Mouse (Mus musculus) MEL (cell line): ENCODE measurements at regions not wholly inside any gene's neighbourhood (a gene's known extent, or its start where the extent isn't known, plus 50 kb on each side); places are given as distances from the start of the nearest gene placed in this dataset.

Experiments used
- DNase-seq: peaks from one replicate; pipeline ENCODE4 v3.0.0; 2011; ENCODE audit warnings: low read depth, low spot score
- H3K27ac ChIP-seq: 2 replicates; pipeline ENCODE4 v1.5.1; 2012; ENCODE audit warnings: low read depth, mild to moderate bottlenecking, control low read depth, low read length, moderate library complexity; ENCODE audit not compliant: control insufficient read depth
- H3K27me3 ChIP-seq, 2 experiments: fragments of 150-350 bp in 1 of 2; sonication (generic) in 1 of 2; 2 replicates each; pipeline ENCODE4 v1.6.1; 2012; ENCODE audit warnings: low read length in 2 of 2, mild to moderate bottlenecking in 2 of 2, improper control_type of control experiment in 1 of 2, moderate library complexity in 1 of 2; ENCODE audit not compliant: insufficient read depth in 2 of 2, control insufficient read depth in 1 of 2
- H3K36me3 ChIP-seq, 2 experiments: 2 replicates each; pipeline ENCODE4 v1.6.1; 2012 to 2014; ENCODE audit warnings: low read length in 2 of 2, improper control_type of control experiment in 1 of 2, inconsistent platforms in 1 of 2, mild to moderate bottlenecking in 1 of 2; ENCODE audit not compliant: insufficient read depth in 2 of 2, control insufficient read depth in 1 of 2
- H3K4me1 ChIP-seq, 2 experiments: fragments of 150-350 bp in 1 of 2; sonication (generic) in 1 of 2; 2 replicates each; pipeline ENCODE4 v1.6.1; 2012; ENCODE audit warnings: low read length in 2 of 2, improper control_type of control experiment in 1 of 2, mild to moderate bottlenecking in 1 of 2; ENCODE audit not compliant: insufficient read depth in 2 of 2, control insufficient read depth in 1 of 2
- H3K4me3 ChIP-seq, 2 experiments: fragments of 150-350 bp in 1 of 2; sonication (generic) in 1 of 2; 2 replicates each; pipeline ENCODE4 v1.5.1; 2012; ENCODE audit warnings: low read depth in 2 of 2, low read length in 2 of 2, mild to moderate bottlenecking in 2 of 2, moderate library complexity in 2 of 2, control low read depth in 1 of 2, improper control_type of control experiment in 1 of 2; ENCODE audit not compliant: control insufficient read depth in 1 of 2, insufficient read depth in 1 of 2
- H3K79me2 ChIP-seq: 2 replicates; pipeline ENCODE4 v1.6.1; 2012; ENCODE audit warnings: mild to moderate bottlenecking, low read length, moderate library complexity; ENCODE audit not compliant: control insufficient read depth, poor library complexity, insufficient read depth
- H3K9ac ChIP-seq: 2 replicates; pipeline ENCODE4 v1.6.1; 2012; ENCODE audit warnings: low read depth, mild to moderate bottlenecking, control low read depth, low read length, moderate library complexity; ENCODE audit not compliant: control insufficient read depth, poor library complexity, severe bottlenecking
- H3K9me3 ChIP-seq: fragments of 150-350 bp; sonication (generic); replicated peaks from 2 replicates; pipeline ENCODE4 v1.6.1; 2012; ENCODE audit warnings: mild to moderate bottlenecking, low read length, improper control_type of control experiment, moderate library complexity; ENCODE audit not compliant: insufficient read depth
- BHLHE40 ChIP-seq: IDR thresholded peaks from 2 replicates; pipeline ENCODE4 v1.6.1; 2012; ENCODE audit warnings: low read depth, mild to moderate bottlenecking, inconsistent platforms, low read length, improper control_type of control experiment, borderline replicate concordance
- CHD1 ChIP-seq: IDR thresholded peaks from 2 replicates; pipeline ENCODE4 v1.6.1; 2012; ENCODE audit warnings: low read depth, mild to moderate bottlenecking, inconsistent platforms, low read length, improper control_type of control experiment
- CHD2 ChIP-seq: IDR thresholded peaks from 2 replicates; pipeline ENCODE4 v1.6.1; 2011; ENCODE audit warnings: low read length, improper control_type of control experiment
- CTCF ChIP-seq, 3 experiments: IDR thresholded peaks in 2 of 3; conservative IDR thresholded peaks in 1 of 3; 2 replicates each; pipeline ENCODE4 v1.5.1; 2011 to 2012; ENCODE audit warnings: low read length in 3 of 3, low read depth in 2 of 3, mild to moderate bottlenecking in 2 of 3, improper control_type of control experiment in 1 of 3, inconsistent platforms in 1 of 3, mixed read lengths in 1 of 3, moderate library complexity in 1 of 3; ENCODE audit not compliant: control insufficient read depth in 1 of 3, insufficient read depth in 1 of 3, poor library complexity in 1 of 3, severe bottlenecking in 1 of 3
- ELF1 ChIP-seq: IDR thresholded peaks from 2 replicates; pipeline ENCODE4 v1.6.1; 2014; ENCODE audit warnings: low read depth, mild to moderate bottlenecking, inconsistent platforms, low read length, improper control_type of control experiment, moderate library complexity
- ETS1 ChIP-seq: IDR thresholded peaks from 2 replicates; pipeline ENCODE4 v1.6.1; 2012; ENCODE audit warnings: low read depth, mild to moderate bottlenecking, inconsistent platforms, low read length, improper control_type of control experiment, moderate library complexity
- GABPA ChIP-seq: IDR thresholded peaks from 2 replicates; pipeline ENCODE4 v1.6.1; 2012; ENCODE audit warnings: low read depth, mild to moderate bottlenecking, inconsistent platforms, low read length, improper control_type of control experiment, moderate library complexity
- GATA1 ChIP-seq: IDR thresholded peaks from 2 replicates; pipeline ENCODE4 v1.6.1; 2011; ENCODE audit warnings: low read depth, low read length, improper control_type of control experiment
- HCFC1 ChIP-seq: IDR thresholded peaks from 2 replicates; pipeline ENCODE4 v1.6.1; 2012; ENCODE audit warnings: low read depth, mild to moderate bottlenecking, inconsistent platforms, low read length, improper control_type of control experiment, moderate library complexity
- JUND ChIP-seq: IDR thresholded peaks from 2 replicates; pipeline ENCODE4 v1.6.1; 2011; ENCODE audit warnings: low read depth, mild to moderate bottlenecking, improper control_type of control experiment, low read length
- MAFK ChIP-seq: IDR thresholded peaks from 2 replicates; pipeline ENCODE4 v1.6.1; 2011; ENCODE audit warnings: low read depth, mild to moderate bottlenecking, low read length, improper control_type of control experiment, borderline replicate concordance
- MAX ChIP-seq: IDR thresholded peaks from 2 replicates; pipeline ENCODE4 v1.6.1; 2011; ENCODE audit warnings: low read length, improper control_type of control experiment
- MXI1 ChIP-seq: IDR thresholded peaks from 2 replicates; pipeline ENCODE4 v1.6.1; 2011; ENCODE audit warnings: mild to moderate bottlenecking, low read depth, low read length, improper control_type of control experiment
- MYB ChIP-seq: IDR thresholded peaks from 2 replicates; pipeline ENCODE4 v1.6.1; 2011; ENCODE audit warnings: mild to moderate bottlenecking, low read depth, low read length, improper control_type of control experiment
- MYC ChIP-seq: IDR thresholded peaks from 2 replicates; pipeline ENCODE4 v1.6.1; 2011; ENCODE audit warnings: low read depth, mild to moderate bottlenecking, low read length, improper control_type of control experiment, moderate library complexity
- NELFE ChIP-seq: IDR thresholded peaks from 2 replicates; pipeline ENCODE4 v1.6.1; 2011; ENCODE audit warnings: low read depth, low read length, improper control_type of control experiment
- NRF1 ChIP-seq: IDR thresholded peaks from 2 replicates; pipeline ENCODE4 v1.6.1; 2014; ENCODE audit warnings: low read depth, mild to moderate bottlenecking, inconsistent platforms, low read length, improper control_type of control experiment, moderate library complexity; ENCODE audit not compliant: poor library complexity, insufficient read depth, severe bottlenecking
- POLR2A ChIP-seq, 2 experiments: IDR thresholded peaks; 2 replicates each; pipeline ENCODE4 v1.6.1; 2011 to 2012; ENCODE audit warnings: low read length in 2 of 2, mild to moderate bottlenecking in 2 of 2, control low read depth in 1 of 2, improper control_type of control experiment in 1 of 2, low read depth in 1 of 2, moderate library complexity in 1 of 2; ENCODE audit not compliant: control insufficient read depth in 1 of 2, insufficient read depth in 1 of 2, poor library complexity in 1 of 2
- POLR2AphosphoS2 ChIP-seq: IDR thresholded peaks from 2 replicates; pipeline ENCODE4 v1.6.1; 2011; ENCODE audit warnings: low read length, improper control_type of control experiment
- POLR2AphosphoS5 ChIP-seq: IDR thresholded peaks from 2 replicates; pipeline ENCODE4 v1.6.1; 2012; ENCODE audit warnings: low read depth, borderline replicate concordance, mild to moderate bottlenecking, inconsistent platforms, low read length, moderate library complexity, mixed read lengths
- RAD21 ChIP-seq: IDR thresholded peaks from 2 replicates; pipeline ENCODE4 v1.6.1; 2011; ENCODE audit warnings: mild to moderate bottlenecking, low read depth, low read length, improper control_type of control experiment
- RCOR1 ChIP-seq: IDR thresholded peaks from 2 replicates; pipeline ENCODE4 v1.6.1; 2012; ENCODE audit warnings: low read depth, mild to moderate bottlenecking, inconsistent platforms, low read length, improper control_type of control experiment
- SIN3A ChIP-seq: IDR thresholded peaks from 2 replicates; pipeline ENCODE4 v1.6.1; 2012; ENCODE audit warnings: low read length, improper control_type of control experiment, inconsistent platforms
- SMC3 ChIP-seq: IDR thresholded peaks from 2 replicates; pipeline ENCODE4 v1.6.1; 2011; ENCODE audit warnings: low read depth, low read length, improper control_type of control experiment
- TAL1 ChIP-seq: IDR thresholded peaks from 2 replicates; pipeline ENCODE4 v1.6.1; 2012; ENCODE audit warnings: mild to moderate bottlenecking, inconsistent platforms, low read length, moderate library complexity, mixed read lengths
- TCF12 ChIP-seq: IDR thresholded peaks from 2 replicates; pipeline ENCODE4 v1.6.1; 2014; ENCODE audit warnings: low read depth, mild to moderate bottlenecking, inconsistent platforms, low read length, improper control_type of control experiment, moderate library complexity
- USF1 ChIP-seq: IDR thresholded peaks from 2 replicates; pipeline ENCODE4 v1.6.1; 2014; ENCODE audit warnings: low read depth, mild to moderate bottlenecking, inconsistent platforms, low read length, improper control_type of control experiment, moderate library complexity
- ZKSCAN1 ChIP-seq: IDR thresholded peaks from 2 replicates; pipeline ENCODE4 v1.6.1; 2012; ENCODE audit warnings: low read depth, mild to moderate bottlenecking, inconsistent platforms, low read length, improper control_type of control experiment, moderate library complexity
- ZMIZ1 ChIP-seq: IDR thresholded peaks from 2 replicates; pipeline ENCODE4 v1.6.1; 2012; ENCODE audit warnings: low read depth, mild to moderate bottlenecking, inconsistent platforms, low read length, improper control_type of control experiment, moderate library complexity
- ZNF384 ChIP-seq: IDR thresholded peaks from 2 replicates; pipeline ENCODE4 v1.6.1; 2012; ENCODE audit warnings: low read depth, mild to moderate bottlenecking, inconsistent platforms, low read length, improper control_type of control experiment

DNA sequence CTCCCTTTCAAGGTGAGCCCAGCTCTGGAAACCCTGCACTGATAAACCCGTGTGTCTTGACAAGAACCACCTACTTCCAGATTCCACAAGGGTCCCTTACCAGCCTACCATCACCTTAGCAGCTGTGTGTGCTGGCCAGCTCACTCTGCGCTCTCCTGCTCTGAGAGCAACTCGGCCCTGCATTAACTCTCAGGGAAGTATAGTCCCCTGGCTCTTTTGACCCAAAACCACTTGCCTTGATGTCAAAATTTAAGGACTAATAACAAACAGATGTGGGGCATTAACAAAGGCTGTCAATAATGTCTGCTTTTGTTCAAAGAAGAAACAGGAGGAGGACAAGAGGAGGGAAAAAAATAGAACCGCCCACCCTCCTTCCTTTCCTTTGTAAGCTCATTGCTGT, 480.3 kb downstream of the Tshz3 start:
- Histone ChIP-seq H3K27ac (no peak overlapping the region), H3K36me3 (no peaks in the 10 kb centered on the region), H3K79me2 (no peaks in the 10 kb centered on the region), H3K9me3 (no peaks in the 10 kb centered on the region), H3K9ac (no peak overlapping the region), H3K27me3 (no peaks in the 10 kb centered on the region), H3K4me3 (no peak overlapping the region), H3K4me1 (no peaks in the 10 kb centered on the region)
- DNase-seq: no peak
- no peak for TF ChIP-seq GABPA
- TF ChIP-seq RAD21: no peak
- no peak for TF ChIP-seq MAFK
- TF ChIP-seq RCOR1: no peak
- no peak for TF ChIP-seq HCFC1
- no peak for TF ChIP-seq SIN3A
- TF ChIP-seq POLR2AphosphoS5: no peak
- TF ChIP-seq MAX: no peak
- no peak for TF ChIP-seq NRF1
- TF ChIP-seq JUND: no peak
- TF ChIP-seq TAL1: no peak
- no peak for TF ChIP-seq CTCF (IDR thresholded peaks at IDR 0.05 in 2 of 3, conservative IDR thresholded peaks at IDR 0.05 in 1 of 3; ENCODE audit: control insufficient read depth in 1 of 3, insufficient read depth in 1 of 3, low read depth in 2 of 3, low read length in 3 of 3, poor library complexity in 1 of 3, severe bottlenecking in 1 of 3)
- no peak for TF ChIP-seq NELFE
- no peak for TF ChIP-seq ZMIZ1
- no peak for TF ChIP-seq GATA1
- no peak for TF ChIP-seq SMC3
- no peak for TF ChIP-seq POLR2AphosphoS2
- TF ChIP-seq ELF1: no peak
- TF ChIP-seq TCF12: no peak
- no peak for TF ChIP-seq ZNF384

DNA sequence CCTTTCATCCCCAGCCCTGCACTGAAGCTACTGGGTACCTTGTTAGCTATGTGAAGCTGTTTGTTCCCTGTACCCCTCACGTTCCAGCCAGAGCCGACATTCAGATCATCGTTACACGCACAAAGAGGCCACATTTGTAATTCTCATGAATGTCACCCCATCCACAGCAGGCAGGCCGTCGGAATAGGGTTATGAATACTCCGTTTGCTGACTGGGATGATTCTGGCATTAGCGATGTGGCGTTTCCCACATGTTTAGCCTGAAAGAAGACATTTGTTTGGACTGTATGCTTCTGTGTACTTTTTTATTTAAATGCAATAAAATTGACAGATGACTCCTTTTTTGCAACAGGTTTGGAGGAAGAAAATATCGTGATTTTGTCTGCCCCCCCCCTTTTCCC, 482.0 kb downstream of the Tshz3 start:
- Histone ChIP-seq H3K9me3 (no peaks in the 10 kb centered on the region), H3K27ac (no peak overlapping the region), H3K4me3 (no peak overlapping the region), H3K9ac (no peak overlapping the region), H3K36me3 (no peaks in the 10 kb centered on the region), H3K27me3 (no peaks in the 10 kb centered on the region), H3K4me1 (no peaks in the 10 kb centered on the region), H3K79me2 (no peaks in the 10 kb centered on the region)
- no peak for DNase-seq
- TF ChIP-seq CHD1: no peak
- TF ChIP-seq ETS1: no peak
- no peak for TF ChIP-seq MXI1
- TF ChIP-seq CTCF (IDR thresholded peaks at IDR 0.05 in 2 of 3, conservative IDR thresholded peaks at IDR 0.05 in 1 of 3; ENCODE audit: control insufficient read depth in 1 of 3, insufficient read depth in 1 of 3, low read depth in 2 of 3, low read length in 3 of 3, poor library complexity in 1 of 3, severe bottlenecking in 1 of 3): no peak
- no peak for TF ChIP-seq BHLHE40
- no peak for TF ChIP-seq USF1
- TF ChIP-seq SMC3: no peak
- TF ChIP-seq MYB: no peak
- no peak for TF ChIP-seq MAX
- no peak for TF ChIP-seq ZMIZ1
- TF ChIP-seq POLR2AphosphoS2: no peak
- TF ChIP-seq SIN3A: no peak
- TF ChIP-seq MYC: no peak
- no peak for TF ChIP-seq NRF1
- no peak for TF ChIP-seq JUND
- TF ChIP-seq ZKSCAN1: no peak
- TF ChIP-seq POLR2A (IDR thresholded peaks at IDR 0.05; ENCODE audit: control insufficient read depth in 1 of 2, insufficient read depth in 1 of 2, low read depth in 1 of 2, low read length in 2 of 2, poor library complexity in 1 of 2): no peak
- no peak for TF ChIP-seq CHD2
